Mouse (Mus musculus): ENCODE results near the gene B020011L13Rik. TPM values are rescaled to one million over a fixed set of nuclear protein-coding genes. Genes with fewer than 3 reads are reported as not detected.
"Not testable (repeated sequence)": the region's sequence is repeated elsewhere in the genome, so short reads cannot be mapped to it uniquely, and the experiment has no call there.

Gene B020011L13Rik
- total RNA-seq (2021), result not detected
- long read RNA-seq, result 0 reads

- not testable (repeated sequence) for DNase-seq (ENCODE audit: low spot score in 2 of 2)
Observed at GRCm38 (mm10) chr1:117780833-117781232, at the start of gene B020011L13Rik. TSS of gene B020011L13Rik (plus strand) at chr1:117781133.

DNA sequence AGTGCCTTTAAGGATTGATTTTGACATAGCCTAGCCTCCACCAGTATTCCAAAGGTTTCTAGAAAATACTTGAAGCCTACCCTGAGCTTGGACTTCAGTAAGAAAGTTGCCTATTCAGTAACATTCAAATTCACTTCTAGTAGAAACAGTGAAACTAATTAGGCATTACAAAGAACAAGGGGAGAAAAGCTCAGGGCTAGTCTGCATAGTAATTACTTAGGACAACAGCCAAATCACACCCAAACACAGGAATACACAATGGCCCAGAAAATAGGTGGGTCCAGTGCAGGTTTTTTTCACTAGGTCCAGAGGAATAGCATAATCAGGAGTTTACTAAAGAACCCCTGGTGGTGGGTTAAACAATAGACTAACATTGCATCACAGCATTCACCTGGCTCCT lies 35.3 kb downstream of the B020011L13Rik start:
- not testable (repeated sequence) for DNase-seq (ENCODE audit: low spot score in 2 of 2)

- not testable (repeated sequence) for DNase-seq (ENCODE audit: low spot score in 2 of 2)
Observed at GRCm38 (mm10) chr1:117829781-117830180, 48.8 kb downstream of the B020011L13Rik start, which contains the start of gene Gm28360. TSS of gene Gm28360 (plus strand) at chr1:117830081.

GRCm38 (mm10) chr1:117851718-117852117 lies 70.8 kb downstream of the B020011L13Rik start:
- DNase-seq (ENCODE audit: low spot score in 2 of 2), result not testable (repeated sequence)

Other genes starting within 250 kb of the B020011L13Rik start
- gene Gm28363, start 84.0 kb upstream of the B020011L13Rik start, total RNA-seq (2021), result not detected
- not detected for gene Gm28360, start 48.9 kb downstream of the B020011L13Rik start, total RNA-seq (2021)
- not detected for gene Gm28168, start 146.9 kb downstream of the B020011L13Rik start, total RNA-seq (2021)
- gene Gm7145, start 184.8 kb downstream of the B020011L13Rik start, total RNA-seq (2021), result not detected